8 mouse cellular contexts compared by ENCODE assay signal in genomic region chr11:88998974-88999722, GRCm38 (mm10). TPM values are rescaled to one million over a fixed set of nuclear protein-coding genes. Genes with fewer than 3 reads are reported as not detected.
DNase-seq lines count a peak whose midpoint lies in the region; ATAC-seq lines count a peak whose summit lies in the region.

Gene Trim25 (plus strand): TSS chr11:88999376.

- peak within 1 kb of the TSS; percentile 78 for H3K27ac ChIP-seq in intestine, embryonic 16.5 days (ENCODE audit: low read length)
- no peak within 1 kb of the TSS for H3K27ac ChIP-seq in limb, embryonic 11.5 days (replicated peaks; ENCODE audit: low read depth, low read length)
- H3K27ac ChIP-seq in midbrain, embryonic 12.5 days (replicated peaks): peak within 1 kb of the TSS; percentile 6; the same call in 1 of the 2 replicates

- peak within 1 kb of the TSS; percentile 91 for H3K9ac ChIP-seq in intestine, embryonic 16.5 days (ENCODE audit: low read depth, low read length)
- H3K9ac ChIP-seq in limb, embryonic 11.5 days (ENCODE audit: low read length): peak within 1 kb of the TSS; percentile 24
- H3K9ac ChIP-seq in midbrain, embryonic 12.5 days (replicated peaks): peak within 1 kb of the TSS; percentile 31; the same call in 1 of the 2 replicates

- peaks cover 31% of the 10 kb centered on the region for H3K4me1 ChIP-seq in intestine, embryonic 16.5 days (ENCODE audit: control insufficient read depth, insufficient read depth, low read length)
- peaks cover 3% of the 10 kb centered on the region; the same call in 1 of the 2 replicates for H3K4me1 ChIP-seq in limb, embryonic 11.5 days (ENCODE audit: control insufficient read depth, insufficient read depth, low read length)
- peaks cover 11% of the 10 kb centered on the region; the same call in 1 of the 2 replicates for H3K4me1 ChIP-seq in midbrain, embryonic 12.5 days

- H3K4me3 ChIP-seq in intestine, embryonic 16.5 days (ENCODE audit: low read length): peak within 1 kb of the TSS; percentile 80
- H3K4me3 ChIP-seq in limb, embryonic 11.5 days (ENCODE audit: low read depth, low read length): peak within 1 kb of the TSS; percentile 45
- H3K4me3 ChIP-seq in midbrain, embryonic 12.5 days: peak within 1 kb of the TSS; percentile 44

- peak within 1 kb of the TSS; percentile 80 for H3K4me2 ChIP-seq in intestine, embryonic 16.5 days (ENCODE audit: low read depth, low read length)
- peak within 1 kb of the TSS; percentile 59 for H3K4me2 ChIP-seq in limb, embryonic 11.5 days (ENCODE audit: low read depth, severe bottlenecking)
- H3K4me2 ChIP-seq in midbrain, embryonic 12.5 days (replicated peaks): peak within 1 kb of the TSS; percentile 56

- ATAC-seq in intestine, embryonic 16.5 days: peak; percentile 93
- ATAC-seq in limb, embryonic 11.5 days (ENCODE audit: insufficient number of reproducible peaks, low FRiP score, low TSS enrichment, low read depth): peak; percentile 61
- peak; percentile 34; the same call in 1 of the 2 replicates for ATAC-seq in midbrain, embryonic 12.5 days (ENCODE audit: low FRiP score, low read depth)

- 3% methylated on average over 48 of the region's 48 CpGs for WGBS in intestine, embryonic 16.5 days
- WGBS in limb, embryonic 11.5 days: 2% methylated on average over 48 of the region's 48 CpGs
- WGBS in midbrain, embryonic 12.5 days: 3% methylated on average over 48 of the region's 48 CpGs

- no peaks in the 10 kb centered on the region for H3K27me3 ChIP-seq in intestine, embryonic 16.5 days (replicated peaks; ENCODE audit: control insufficient read depth, insufficient read depth, low read length)
- peaks cover 13% of the 10 kb centered on the region for H3K27me3 ChIP-seq in limb, embryonic 11.5 days (ENCODE audit: control insufficient read depth, insufficient read depth, low read length)
- H3K27me3 ChIP-seq in midbrain, embryonic 12.5 days: peaks cover 30% of the 10 kb centered on the region

- no peaks in the 10 kb centered on the region for H3K9me3 ChIP-seq in intestine, embryonic 16.5 days (ENCODE audit: control insufficient read depth, low read length)
- H3K9me3 ChIP-seq in limb, embryonic 11.5 days (ENCODE audit: control insufficient read depth, low read length): no peaks in the 10 kb centered on the region
- H3K9me3 ChIP-seq in midbrain, embryonic 12.5 days: no peaks in the 10 kb centered on the region

- DNase-seq in T-cell, adult 2 months (ENCODE audit: low spot score): peak; percentile 94
- DNase-seq in embryo, embryonic 11 days: peak; percentile 85
- no peak for DNase-seq in gonadal fat pad, adult 2 months (ENCODE audit: low read depth)
- DNase-seq in limb, embryonic 11.5 days (ENCODE audit: low spot score): peak; percentile 74
- DNase-seq in right cerebral cortex, postnatal 4 days: peak; percentile 41
- peak; percentile 87 to 91 for DNase-seq in urinary bladder, postnatal 4 days (ENCODE audit: low spot score in 2 of 2)

- H3K36me3 ChIP-seq in intestine, embryonic 16.5 days (ENCODE audit: control insufficient read depth, insufficient read depth, low read length): no peaks in the 10 kb centered on the region
- no peaks in the 10 kb centered on the region for H3K36me3 ChIP-seq in limb, embryonic 11.5 days (ENCODE audit: control insufficient read depth, insufficient read depth, low read length)
- H3K36me3 ChIP-seq in midbrain, embryonic 12.5 days: no peaks in the 10 kb centered on the region

RNA-seq across cellular contexts. Expression of gene Trim25, which starts in this region (rescaled TPM):
- polyA plus RNA-seq in gonadal fat pad, adult 2 months (2012; rRNA removed): 14.0 and 22.2 TPM in 2 replicates
- 27.5 and 27.6 TPM in 2 replicates for polyA plus RNA-seq in intestine, embryonic 16.5 days (2015; fragmentation: Nextera tagmentation; extraction: Ambion mirVana)
- 2.3 and 2.6 TPM in 2 replicates for polyA plus RNA-seq in limb, embryonic 11.5 days (2014; fragmentation: Nextera tagmentation; extraction: Ambion mirVana)
- 3.1 and 3.6 TPM in 2 replicates for polyA plus RNA-seq in midbrain, embryonic 12.5 days (2016; fragmentation: Nextera tagmentation; extraction: Ambion mirVana)

Comparison
In these comparisons a context has a peak if more than half of its experiments do, and no peak if none do; other contexts are left out.
1. ATAC-seq: peak in every context shown above with its lines; median percentile 93 in intestine, embryonic 16.5 days; 61 in limb, embryonic 11.5 days; 34 in midbrain, embryonic 12.5 days.
2. H3K9ac ChIP-seq: peak in every context shown above with its lines; median percentile 91 in intestine, embryonic 16.5 days; 31 in midbrain, embryonic 12.5 days; 24 in limb, embryonic 11.5 days.